Mouse (Mus musculus) right cerebral cortex, postnatal 10 days (tissue): ENCODE measurements at regions not wholly inside any gene's neighbourhood (a gene's known extent, or its start where the extent isn't known, plus 50 kb on each side); places are given as distances from the start of the nearest gene placed in this dataset.
A peak's percentile ranks its signal among the peaks of the same experiment; 100 is the strongest.
"Not testable (repeated sequence)": the region's sequence is repeated elsewhere in the genome, so short reads cannot be mapped to it uniquely, and the experiment has no call there.

Experiments
- DNase-seq, 2 experiments: peaks; one replicate each; pipeline ENCODE4 v3.0.0; 2021; ENCODE audit warnings: low spot score in 2 of 2

DNA sequence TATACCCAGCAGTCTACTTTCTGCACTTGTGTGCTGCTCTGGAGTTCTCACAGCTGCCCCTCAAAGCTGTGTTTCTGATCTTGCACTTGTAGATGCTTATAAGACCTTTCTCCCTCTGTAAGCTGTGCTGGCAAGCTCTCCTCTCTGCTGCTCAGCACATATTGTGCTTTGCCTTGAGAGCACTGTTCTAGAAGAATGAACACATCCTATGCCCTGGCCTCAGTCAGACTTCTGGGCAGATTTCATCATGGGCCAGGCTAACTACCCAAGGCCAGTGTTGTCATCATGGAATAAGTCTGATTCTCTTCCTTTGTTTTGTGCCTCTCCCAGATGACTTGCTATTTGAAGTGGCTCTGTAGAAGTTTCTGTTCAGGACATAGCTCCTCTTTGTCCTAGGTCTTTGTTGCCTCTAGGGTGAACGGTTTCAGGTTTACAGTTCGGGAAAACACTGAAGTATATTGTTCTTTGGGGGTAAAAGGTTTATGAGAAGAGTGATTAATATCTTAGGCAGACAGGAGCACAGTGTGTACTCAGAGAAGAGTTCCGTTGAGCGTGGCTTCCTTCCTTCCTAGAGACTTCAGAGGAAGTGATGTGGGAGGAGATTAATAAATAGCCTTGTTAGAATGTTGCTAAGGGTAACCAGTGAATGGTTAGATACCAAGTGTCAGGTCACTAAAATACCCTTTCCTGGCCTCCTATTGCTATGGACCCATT, 70.8 kb downstream of the Pcdh18 start:
- no peak for DNase-seq

DNA sequence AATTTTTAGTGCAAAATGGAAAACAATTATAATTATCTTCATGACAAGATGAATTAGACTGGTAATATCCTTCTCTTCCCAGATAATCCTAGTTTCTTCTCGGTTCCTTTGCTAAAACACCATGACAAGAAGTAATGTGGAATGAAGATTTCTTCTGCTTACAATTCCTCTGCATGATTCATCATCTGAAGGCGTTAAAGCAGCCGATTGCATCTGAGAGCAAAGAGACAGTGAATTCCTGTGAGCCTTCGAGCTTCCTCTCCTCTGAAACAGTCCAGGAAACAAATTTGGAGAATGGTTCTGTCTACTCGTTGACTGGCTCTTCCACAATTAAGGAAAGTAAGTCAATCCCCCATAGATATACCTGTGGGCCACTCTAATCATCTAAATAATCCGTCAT, 82.2 kb downstream of the Pcdh18 start:
- DNase-seq, result no peak

DNA sequence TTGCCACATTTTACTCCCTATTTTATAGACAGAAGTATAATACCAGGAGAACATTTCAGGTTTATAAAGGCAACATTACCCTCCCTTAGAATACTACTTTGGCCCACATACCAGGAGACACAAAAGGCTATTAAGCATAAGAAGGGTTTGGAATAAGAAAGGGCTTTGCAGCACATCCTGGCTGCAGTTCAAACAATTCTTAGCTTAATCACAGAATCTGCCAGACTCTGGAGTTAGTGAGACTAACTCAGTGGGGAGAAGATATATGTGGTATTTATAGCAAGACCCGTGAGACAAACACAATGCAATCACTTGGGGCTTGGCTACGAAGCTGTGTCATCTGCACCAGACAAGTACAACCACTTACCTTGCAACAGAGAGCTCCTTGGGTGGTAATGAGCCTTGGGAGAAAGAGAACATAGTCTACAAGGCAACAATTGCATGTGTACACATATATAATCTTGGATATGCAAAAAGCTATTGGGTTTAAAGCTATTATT, 84.4 kb downstream of the Pcdh18 start:
- no peak for DNase-seq

DNA sequence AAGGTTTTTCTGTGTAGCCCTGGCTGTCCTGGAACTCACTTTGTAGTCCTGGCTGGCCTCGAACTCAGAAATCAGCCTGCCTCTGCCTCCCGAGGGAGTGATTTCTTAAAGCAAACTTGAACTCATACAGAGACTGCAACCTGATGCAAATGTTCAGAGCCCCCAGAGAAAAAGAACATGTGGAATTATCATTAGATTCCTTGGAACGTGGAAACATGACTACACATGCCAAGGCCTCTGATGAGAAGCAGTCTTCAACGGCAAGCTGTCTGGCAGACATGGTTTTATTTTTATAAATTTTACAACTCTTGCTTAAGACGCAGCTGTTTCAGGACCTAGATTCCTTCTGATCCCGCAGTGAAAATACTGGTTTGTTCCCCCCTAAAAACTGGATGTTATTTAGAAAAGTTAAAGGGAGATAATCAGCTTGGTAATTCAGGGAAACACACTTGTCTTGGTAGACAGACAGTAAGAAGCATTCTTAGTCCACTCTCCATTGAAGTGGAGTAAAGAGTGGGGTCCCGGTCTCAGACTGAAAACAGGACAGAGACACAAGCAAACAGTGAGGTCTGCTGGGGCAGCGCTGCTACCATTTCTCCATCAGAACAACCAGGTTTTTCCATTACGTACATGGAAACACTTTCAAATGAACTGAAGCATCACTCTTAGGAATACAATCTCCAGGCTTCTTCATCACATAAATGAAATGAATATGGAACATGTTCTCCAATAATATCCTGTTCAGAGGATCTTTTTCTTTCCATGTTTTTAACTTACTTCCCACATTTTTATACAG, 89.4 kb downstream of the Pcdh18 start:
- DNase-seq, result no peak

DNA sequence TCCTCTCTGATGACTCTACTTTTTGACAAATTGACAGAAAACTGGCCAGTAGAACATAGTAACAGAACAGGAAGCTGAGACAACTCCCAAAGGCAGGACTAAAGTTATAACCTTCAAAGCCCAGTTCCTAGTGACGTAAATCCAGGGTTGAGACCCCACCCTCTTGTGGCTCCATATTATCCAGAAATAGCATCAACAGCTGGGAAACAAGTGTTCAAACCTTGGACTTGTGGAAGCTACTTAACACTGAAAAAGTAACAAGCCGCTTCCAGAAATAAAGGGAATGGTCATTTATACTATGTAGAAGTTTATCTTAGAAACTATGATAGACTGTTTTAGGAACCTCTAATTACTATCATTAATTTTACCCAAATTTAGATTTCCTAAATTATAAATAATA, 90.6 kb downstream of the Pcdh18 start:
- DNase-seq, result no peak

DNA sequence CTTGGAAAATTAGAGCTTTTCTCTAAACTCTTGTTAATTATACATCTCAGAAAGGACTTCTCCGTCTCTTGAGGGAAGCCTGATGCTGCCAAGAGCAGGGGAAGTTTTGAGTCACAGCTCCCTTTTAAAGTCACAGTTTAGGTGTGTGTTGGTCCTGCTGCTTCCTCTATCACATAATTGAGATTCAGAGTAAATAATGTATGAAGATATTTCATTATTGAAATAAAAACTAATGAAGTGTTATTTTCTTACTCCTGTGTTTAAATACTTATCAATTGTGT, 108.3 kb downstream of the Pcdh18 start:
- DNase-seq, result no peak

DNA sequence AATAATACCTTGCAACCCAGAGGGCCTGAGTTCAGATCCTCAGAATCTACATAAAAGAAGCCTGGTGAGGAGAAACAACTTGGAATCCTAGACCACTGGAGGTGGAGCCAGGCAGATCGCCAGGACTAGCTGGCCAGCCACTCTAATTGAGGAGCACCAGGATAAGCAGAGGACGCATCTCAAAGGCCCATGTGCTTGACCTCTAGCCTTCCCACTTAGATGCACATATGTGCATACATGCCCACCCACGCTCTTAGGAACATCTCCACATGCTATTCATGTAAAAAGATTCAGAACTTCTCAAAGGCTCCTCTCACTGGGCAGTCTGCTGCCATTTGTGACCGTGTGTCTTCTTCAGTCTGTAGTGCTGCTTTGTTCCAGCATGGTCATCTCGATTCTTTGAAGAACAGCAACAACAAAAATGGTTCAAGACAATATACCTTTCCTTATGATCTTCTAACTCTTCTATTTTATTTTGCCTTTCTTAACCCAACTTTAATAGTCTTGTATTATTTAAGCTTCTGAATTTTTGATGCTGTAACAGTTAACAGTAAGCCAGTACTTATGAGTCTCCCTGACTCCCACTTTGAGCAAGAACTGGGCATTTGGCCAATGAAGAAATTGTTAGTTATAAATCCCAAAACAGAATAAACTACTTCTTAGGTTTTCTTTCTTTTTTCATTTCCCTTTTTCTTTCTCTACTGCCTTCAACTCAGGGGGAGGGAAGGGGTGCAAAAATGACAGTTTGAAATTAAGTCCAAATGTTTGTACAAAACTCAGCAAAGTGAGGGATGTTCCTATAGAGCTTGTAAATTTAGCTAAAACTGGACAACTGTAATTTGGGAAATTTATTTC, 108.9 kb downstream of the Pcdh18 start:
- no peak for DNase-seq

DNA sequence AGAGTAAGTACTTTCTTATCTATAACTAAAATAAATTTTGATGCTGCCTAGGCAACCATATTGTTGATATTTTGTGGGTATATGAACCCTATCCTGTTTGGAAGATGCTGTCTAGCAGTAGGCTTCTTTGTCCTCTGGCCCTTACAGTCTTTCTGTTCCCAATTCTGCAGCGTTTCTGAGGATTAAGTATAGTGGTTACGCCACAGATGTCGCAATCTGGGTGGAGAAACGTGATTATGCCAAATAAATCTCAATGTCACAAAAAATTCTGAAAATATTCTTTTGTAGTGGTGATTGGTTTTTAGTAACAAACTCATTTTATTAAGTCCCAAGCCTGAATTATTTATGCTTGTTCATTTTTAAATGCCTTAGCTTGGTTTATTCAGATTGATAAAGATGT, 112.1 kb downstream of the Pcdh18 start:
- DNase-seq, result no peak

DNA sequence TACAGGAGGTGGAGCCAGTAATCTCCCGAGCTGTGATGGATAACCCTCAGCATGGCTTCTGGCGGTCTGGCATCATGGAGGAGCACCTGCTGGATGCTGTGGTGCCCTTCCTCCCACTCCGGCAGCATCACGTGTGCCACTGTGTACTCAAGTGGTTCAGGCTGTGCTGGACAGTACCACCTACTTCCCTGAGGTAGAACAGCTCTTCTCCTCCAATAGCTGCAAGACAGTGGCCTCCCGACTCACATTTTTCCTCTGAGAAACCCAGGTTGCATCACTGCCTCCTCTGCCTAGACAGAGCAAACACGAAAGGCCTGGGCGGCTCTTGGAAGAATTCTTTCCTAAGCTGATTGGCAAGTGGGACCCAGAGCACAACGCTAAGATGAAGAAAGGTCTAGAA, 113.3 kb downstream of the Pcdh18 start:
- DNase-seq, result no peak

DNA sequence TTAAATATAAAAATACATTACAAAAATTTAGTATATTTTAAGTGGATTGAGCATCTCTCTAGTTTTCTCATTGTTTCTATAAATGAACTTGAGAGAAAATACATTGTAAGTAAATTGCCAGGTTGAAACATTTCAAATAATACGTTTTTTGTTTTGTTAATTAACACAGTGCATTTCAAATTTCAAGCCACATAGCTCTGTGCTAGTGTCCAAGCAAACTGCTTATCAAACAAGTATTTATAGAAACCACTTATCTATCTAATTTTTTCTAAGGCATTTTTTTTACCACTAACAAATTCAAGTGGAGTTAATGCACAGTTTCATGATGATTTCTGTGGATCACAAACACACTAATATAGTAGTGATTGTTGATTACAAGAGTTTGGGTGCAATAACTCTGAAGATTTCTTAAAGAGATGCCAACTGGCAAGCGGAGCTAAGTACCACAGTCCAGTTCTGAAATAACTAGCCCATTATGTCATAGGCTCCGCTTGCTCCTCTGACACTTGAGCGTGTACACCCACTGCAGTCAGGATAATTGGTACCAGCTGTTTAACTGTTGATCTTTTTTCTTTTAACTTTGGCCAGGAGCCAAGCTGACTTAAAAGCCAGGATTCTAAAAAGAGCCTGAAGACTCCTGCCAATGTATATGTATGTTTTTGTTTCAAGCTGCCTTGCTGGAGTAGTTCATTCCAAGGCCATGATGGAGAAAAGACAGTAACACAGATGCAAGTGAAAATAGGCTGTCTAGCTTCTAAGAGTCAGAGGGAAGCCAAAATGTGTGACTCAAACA, 115.0 kb downstream of the Pcdh18 start:
- peak; percentile 36 to 62 for DNase-seq

DNA sequence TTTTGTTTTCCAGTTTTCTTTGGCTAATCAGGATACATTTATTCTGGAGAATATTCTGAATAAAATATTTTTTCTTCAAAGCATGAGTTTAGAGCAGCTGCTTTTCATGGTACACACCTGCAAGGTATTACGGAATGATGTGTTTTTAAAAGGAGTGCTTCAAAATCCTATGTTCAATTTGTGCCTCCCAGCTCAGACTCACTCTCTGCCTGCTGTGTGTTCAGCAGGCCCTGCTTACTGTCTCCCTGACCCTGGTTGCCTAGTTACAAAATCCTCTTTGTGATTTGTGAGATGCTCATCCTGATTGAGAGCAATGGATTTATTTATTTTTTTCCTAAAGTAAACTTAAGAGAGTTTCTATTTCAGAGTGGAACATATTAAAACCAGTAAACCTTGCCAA, 115.7 kb downstream of the Pcdh18 start:
- no peak for DNase-seq

DNA sequence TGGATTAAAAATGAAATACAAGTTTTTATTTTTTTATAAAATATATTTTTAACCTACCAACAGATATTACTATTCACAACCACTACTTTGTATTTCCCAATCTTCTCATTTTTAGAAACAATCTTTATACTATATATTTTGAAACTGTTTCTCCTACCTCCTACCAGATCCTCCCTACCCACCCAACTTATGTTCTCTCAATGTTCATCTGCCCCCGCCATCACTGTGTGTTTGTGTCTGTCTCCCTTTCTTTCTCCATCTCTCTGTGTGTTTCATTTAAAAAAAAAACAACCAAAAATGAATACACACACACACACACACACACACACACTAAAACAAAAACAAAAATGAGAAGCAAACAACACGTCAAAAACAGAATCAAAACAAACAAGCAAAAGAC, 118.5 kb downstream of the Pcdh18 start:
- no peak for DNase-seq

DNA sequence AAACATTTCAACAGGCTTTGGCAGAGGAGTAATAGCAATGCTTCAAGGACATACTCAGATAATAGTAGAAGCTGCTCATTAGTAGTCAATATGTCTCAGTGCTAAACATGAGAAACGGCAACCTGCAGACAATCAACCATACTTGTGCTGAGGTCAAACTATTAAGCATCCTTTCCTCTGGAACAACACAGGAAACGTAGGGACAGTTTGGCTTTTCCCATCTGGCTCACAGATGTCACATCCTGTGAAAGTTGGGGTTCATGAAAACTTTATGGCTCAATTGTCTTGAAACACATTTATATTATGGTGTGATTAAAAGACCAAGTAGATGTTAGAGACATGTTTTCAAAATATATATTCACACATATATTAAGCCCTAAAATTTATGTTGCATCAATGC, 120.4 kb downstream of the Pcdh18 start:
- DNase-seq, result no peak

DNA sequence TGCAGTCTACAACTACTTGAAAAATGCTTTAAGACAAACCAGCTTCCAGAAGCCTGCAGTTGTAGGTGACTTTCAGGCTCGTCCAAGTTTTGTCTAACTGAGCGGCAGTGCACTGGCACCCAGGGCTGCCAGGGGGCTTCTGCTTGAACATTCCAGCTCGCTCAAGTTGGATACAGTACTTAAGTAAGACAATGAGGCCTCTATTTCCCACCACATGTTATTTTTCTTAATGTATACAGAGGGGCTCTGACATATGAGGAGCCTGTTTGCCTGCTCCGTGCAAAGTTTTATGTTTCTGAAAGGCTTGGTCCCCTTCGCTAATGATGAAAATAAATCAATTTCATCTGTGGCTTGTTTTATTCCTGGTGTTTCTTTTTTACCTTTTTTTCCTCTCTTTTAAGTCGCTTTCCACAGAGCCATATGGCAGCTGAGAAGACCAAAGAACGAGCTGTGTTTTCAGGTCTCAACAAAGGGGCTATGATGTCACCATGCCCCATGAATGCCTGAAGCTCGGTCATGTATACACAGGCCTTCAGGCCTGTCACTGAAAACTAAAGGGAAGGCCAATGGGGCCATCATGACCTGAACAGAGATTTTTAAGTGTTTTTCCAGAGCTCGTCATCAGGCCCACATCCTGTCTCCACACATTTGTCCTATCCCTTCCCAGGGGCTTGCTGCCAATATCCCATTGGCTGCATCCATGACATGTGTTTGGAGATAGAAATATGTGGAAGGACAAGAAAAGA, 164.2 kb downstream of the Pcdh18 start:
- no peak for DNase-seq

DNA sequence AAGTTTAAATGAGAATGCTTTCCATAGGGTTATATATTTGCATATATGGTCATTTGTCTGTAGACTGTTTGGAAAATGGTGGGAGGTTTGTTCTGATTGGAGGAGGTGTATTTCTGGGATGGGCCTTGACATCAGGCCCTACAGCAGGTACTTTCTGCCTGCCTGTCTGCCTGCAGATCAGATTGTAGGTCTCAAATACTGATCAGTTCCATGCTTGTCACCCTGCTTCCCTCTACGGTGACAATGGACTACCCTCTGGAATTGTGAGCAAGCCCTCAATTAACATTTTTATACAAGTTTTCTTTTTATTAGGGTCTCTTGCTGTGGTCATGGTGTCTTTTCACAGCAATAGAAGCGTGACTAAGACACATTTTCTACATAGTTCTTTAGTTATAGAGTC, 166.9 kb downstream of the Pcdh18 start:
- no peak for DNase-seq

DNA sequence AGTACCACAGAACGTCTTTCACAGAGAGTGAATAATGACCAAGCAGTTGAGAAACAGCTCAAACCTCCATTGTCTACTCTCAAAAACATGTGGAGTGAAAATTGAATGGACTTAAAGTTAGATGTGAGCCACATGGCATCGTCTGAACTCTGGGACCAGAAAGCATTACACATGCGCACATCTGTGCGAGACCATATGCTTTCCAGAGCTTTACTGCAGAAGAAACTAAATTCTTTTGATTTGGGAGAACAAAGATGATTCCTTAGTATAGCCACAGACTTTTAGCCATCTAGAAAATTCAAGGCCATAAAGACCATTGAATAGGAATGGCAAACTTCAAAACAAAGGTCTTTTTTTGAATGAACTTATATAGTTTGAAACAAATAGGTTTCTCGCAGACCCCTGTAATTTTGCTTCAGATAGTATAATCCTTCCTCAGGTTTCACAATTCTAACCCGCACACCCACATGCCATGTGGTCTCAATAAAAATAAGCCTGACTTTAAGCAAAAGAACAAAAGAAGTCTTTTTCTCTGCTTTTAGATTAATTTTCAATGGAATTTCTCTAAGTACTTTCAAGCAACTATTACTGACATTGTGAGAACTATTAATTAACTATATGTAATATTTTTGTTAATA, 170.5 kb downstream of the Pcdh18 start:
- DNase-seq, result no peak

DNA sequence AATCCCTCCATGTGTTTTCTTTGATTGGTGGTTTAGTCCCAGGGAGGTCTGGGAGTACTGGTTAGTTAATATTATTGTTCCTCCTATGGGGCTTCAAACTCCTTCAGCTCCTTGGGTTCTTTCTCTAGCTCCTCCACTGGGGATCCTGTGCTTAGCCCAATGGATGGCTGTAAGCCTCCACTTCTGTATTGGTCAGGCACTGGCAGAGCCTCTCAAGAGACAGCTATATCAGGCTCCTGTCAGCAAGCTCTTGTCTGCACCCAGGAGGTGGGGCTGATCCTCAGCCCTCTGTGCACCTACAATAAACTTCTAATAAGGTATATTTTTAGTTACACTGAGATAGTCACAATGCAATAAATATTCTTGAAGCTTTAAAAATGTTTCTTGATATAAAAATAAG, 171.2 kb downstream of the Pcdh18 start:
- not testable (repeated sequence) for DNase-seq

DNA sequence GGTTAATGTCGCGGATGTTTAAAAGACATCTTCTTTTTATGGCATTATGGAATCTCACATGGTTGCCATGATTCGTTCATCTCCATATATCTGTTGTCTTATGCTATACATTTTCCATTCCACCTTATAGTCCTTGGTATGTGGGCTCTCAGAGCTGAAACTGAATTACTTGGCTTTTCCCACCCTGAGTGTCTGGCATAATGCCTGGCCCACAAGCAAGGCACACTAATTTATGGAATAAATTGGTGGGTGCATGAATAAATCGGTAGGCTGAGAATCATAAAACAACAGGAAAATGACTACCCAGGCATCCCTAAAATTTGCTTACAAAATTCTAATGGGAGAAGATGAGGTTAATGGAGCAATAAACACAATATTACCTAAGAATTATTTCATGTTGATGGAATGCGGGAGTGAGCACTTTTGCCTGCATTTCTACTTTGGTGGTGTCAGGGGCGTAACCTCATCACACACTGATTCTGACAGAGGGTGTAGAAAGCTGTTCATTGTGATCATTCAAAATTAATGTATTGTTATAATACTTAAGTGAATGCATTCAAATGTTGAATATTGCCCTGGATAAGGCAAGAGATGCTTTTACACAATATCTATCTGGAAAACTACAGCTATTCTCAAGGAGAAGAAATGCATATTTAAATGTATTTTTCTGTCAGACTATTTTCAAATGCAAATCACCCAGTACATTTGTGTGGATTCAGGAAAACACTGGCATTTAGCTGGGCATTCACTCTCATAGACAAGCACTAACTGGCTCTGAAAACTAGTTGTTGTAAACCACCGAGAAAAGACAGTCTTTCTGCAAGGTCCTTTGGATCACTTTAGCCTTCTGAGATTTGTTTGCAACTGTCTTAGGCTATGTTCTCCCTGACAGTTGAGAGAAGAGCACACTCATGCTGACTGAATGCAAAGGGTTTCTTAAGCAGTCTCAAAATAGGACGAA, 190.1 kb downstream of the Pcdh18 start:
- no peak for DNase-seq

DNA sequence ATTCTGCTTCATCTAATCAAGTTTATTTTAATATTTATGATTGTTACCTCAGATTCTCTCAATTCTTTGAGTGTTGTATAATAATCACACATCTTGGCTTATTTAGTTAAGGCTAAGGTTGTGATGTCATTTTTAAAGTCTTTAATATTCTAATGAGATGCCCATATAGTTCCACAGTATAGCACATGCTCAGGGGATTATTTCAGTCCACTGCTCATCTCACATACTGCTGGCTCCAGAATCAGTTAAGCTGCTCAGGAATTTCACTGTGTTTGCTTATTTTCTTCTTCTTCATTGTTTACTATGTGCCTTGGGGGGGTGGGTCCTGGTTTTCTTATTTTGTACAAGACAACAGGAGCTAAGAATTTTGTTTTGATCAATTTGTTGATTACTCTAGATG, 229.5 kb downstream of the Pcdh18 start:
- DNase-seq, result no peak
